Mouse (Mus musculus) cerebellum, adult 11 months (tissue): ENCODE measurements around the gene Gm20867.
"Not testable (repeated sequence)": the region's sequence is repeated elsewhere in the genome, so short reads cannot be mapped to it uniquely, and the experiment has no call there.

Source experiments
- DNase-seq: peaks from one replicate; pipeline ENCODE4 v3.0.0; 2022

Gene Gm20867

DNA sequence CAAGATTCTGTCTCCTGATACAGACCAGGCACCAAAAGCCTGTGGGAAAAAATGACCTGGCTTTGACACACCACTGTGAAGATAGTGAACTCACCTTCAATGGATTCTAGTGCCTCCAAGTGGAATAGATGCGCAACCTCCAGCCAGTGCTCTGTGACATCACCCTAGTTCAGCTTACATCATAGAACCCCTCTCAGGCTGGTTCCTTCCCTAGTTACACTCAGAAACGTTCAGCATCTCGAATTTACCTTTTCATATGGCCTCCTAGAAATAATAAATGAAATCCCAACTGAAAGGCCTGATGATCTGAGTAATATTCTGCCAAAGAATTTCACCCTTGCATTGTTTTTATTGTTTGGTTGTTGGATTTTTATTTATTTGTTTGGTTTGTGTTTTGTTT lies at the start of gene Gm20867:
Gene Gm20867, minus strand, starts transcription at position 101 of the 400 bp plus-strand sequence.
- DNase-seq, result not testable (repeated sequence)
